Comparison of ENCODE assay signal across 30 mouse cellular contexts in genomic region chr4:105884791-105885190, GRCm38 (mm10).
DNase-seq lines count a peak whose midpoint lies in the region; ATAC-seq and TF ChIP-seq lines count a peak whose summit lies in the region.
"Had no signal": no experiment of that assay in that cellular context is flagged by ENCODE, and none has a peak within 500 bp of the region (broad histone marks: within the 10 kb centered on the region; RNA-seq: fewer than 3 reads in every experiment).

No protein-coding gene starts in this region.

- intact Hi-C loops in gastrocnemius, adult 2 months (cut with DNase I) = no loop called here

- H3K9ac ChIP-seq in limb, embryonic 14.5 days (ENCODE audit: low read depth, low read length, severe bottlenecking) = no peak overlapping the region
- H3K9ac ChIP-seq in midbrain, embryonic 14.5 days (replicated peaks; ENCODE audit: low read length) = no peak overlapping the region
- H3K9ac ChIP-seq in midbrain, embryonic 16.5 days (ENCODE audit: low read depth, low read length) = no peak overlapping the region
- H3K9ac ChIP-seq in embryonic facial prominence, embryonic 15.5 days = no peak overlapping the region
- H3K9ac ChIP-seq: forebrain, embryonic 12.5 days; forebrain, embryonic 15.5 days; heart, embryonic 15.5 days; hindbrain, embryonic 13.5 days; intestine, embryonic 15.5 days had no signal

- H3K4me3 ChIP-seq in gastrocnemius, adult 2 months = no peak overlapping the region
- no peak overlapping the region for H3K4me3 ChIP-seq in limb, embryonic 14.5 days (replicated peaks; ENCODE audit: low read length)
- H3K4me3 ChIP-seq in limb, embryonic 10.5 days = no peak overlapping the region
- no peak overlapping the region for H3K4me3 ChIP-seq in midbrain, embryonic 14.5 days (replicated peaks; ENCODE audit: low read depth, low read length)
- no peak overlapping the region for H3K4me3 ChIP-seq in midbrain, embryonic 16.5 days (ENCODE audit: low read depth, low read length)
- H3K4me3 ChIP-seq in embryonic facial prominence, embryonic 15.5 days (replicated peaks) = no peak overlapping the region
- H3K4me3 ChIP-seq: erythroblast, embryonic 14.5 days; forebrain, embryonic 12.5 days; forebrain, embryonic 15.5 days; heart, embryonic 15.5 days; hindbrain, embryonic 10.5 days; hindbrain, embryonic 13.5 days; intestine, embryonic 15.5 days had no signal

- DNase-seq in gastrocnemius, adult 18-20 months (ENCODE audit: low spot score) = peak; percentile 31
- no peak for DNase-seq in gastrocnemius, adult 2 months
- DNase-seq in limb, embryonic 14.5 days (ENCODE audit: low spot score) = peak; percentile 49
- no peak for DNase-seq in limb, embryonic 10.5 days (ENCODE audit: low spot score)
- peak; percentile 4 for DNase-seq in midbrain, embryonic 14.5 days
- DNase-seq in spleen, postnatal 36 days (ENCODE audit: low spot score in 2 of 2) = no peak
- DNase-seq: adrenal gland, adult 8-10 months; adrenal gland, postnatal 25 days; B cell, adult 2 months; cerebellum, adult 11-12 months; cerebellum, adult 8-10 months; cerebellum, postnatal 10 days; cerebellum, postnatal 36 days; embryo, embryonic 11 days; gastrocnemius, postnatal 36 days; heart, postnatal 10 days; heart, postnatal 36 days had no signal

- TF ChIP-seq POLR2A in limb, embryonic 14.5 days (IDR thresholded peaks at IDR 0.05; ENCODE audit: borderline replicate concordance, extremely low read depth, insufficient read depth, insufficient read length) = no peak

- H3K9me3 ChIP-seq in limb, embryonic 14.5 days (ENCODE audit: control insufficient read depth, low read length) = no peaks in the 10 kb centered on the region
- no peaks in the 10 kb centered on the region for H3K9me3 ChIP-seq in limb, embryonic 10.5 days (replicated peaks)
- H3K9me3 ChIP-seq in midbrain, embryonic 14.5 days (ENCODE audit: control insufficient read depth, low read length) = no peaks in the 10 kb centered on the region
- H3K9me3 ChIP-seq in midbrain, embryonic 16.5 days (replicated peaks; ENCODE audit: control insufficient read depth, low read length, poor library complexity, severe bottlenecking) = no peaks in the 10 kb centered on the region
- H3K9me3 ChIP-seq in embryonic facial prominence, embryonic 15.5 days (replicated peaks) = no peaks in the 10 kb centered on the region
- H3K9me3 ChIP-seq: forebrain, embryonic 12.5 days; forebrain, embryonic 15.5 days; heart, embryonic 15.5 days; hindbrain, embryonic 10.5 days; hindbrain, embryonic 13.5 days; intestine, embryonic 15.5 days had no signal

- H3K27me3 ChIP-seq in limb, embryonic 14.5 days (ENCODE audit: control insufficient read depth, insufficient read depth, low read length) = no peaks in the 10 kb centered on the region
- 0 out of 2 replicates have a peak, but pooled peaks cover 13% of the 10 kb centered on the region for H3K27me3 ChIP-seq in limb, embryonic 10.5 days (ENCODE audit: low read depth, poor library complexity, severe bottlenecking)
- no peaks in the 10 kb centered on the region for H3K27me3 ChIP-seq in midbrain, embryonic 14.5 days (ENCODE audit: control insufficient read depth, insufficient read depth, low read length)
- no peaks in the 10 kb centered on the region for H3K27me3 ChIP-seq in midbrain, embryonic 16.5 days (ENCODE audit: control insufficient read depth, insufficient read depth, low read depth, low read length)
- no peaks in the 10 kb centered on the region for H3K27me3 ChIP-seq in embryonic facial prominence, embryonic 15.5 days
- H3K27me3 ChIP-seq: forebrain, embryonic 12.5 days; forebrain, embryonic 15.5 days; heart, embryonic 15.5 days; hindbrain, embryonic 13.5 days; intestine, embryonic 15.5 days had no signal

- no peak for TF ChIP-seq CTCF in gastrocnemius, adult 2 months (IDR thresholded peaks at IDR 0.05)

- H3K27ac ChIP-seq in gastrocnemius, adult 2 months = no peak overlapping the region
- no peak overlapping the region for H3K27ac ChIP-seq in limb, embryonic 14.5 days (replicated peaks; ENCODE audit: low read depth, low read length)
- no peak overlapping the region for H3K27ac ChIP-seq in limb, embryonic 10.5 days
- no peak overlapping the region for H3K27ac ChIP-seq in midbrain, embryonic 14.5 days (replicated peaks; ENCODE audit: low read depth, low read length)
- H3K27ac ChIP-seq in midbrain, embryonic 16.5 days (ENCODE audit: low read length) = no peak overlapping the region
- H3K27ac ChIP-seq in embryonic facial prominence, embryonic 15.5 days (replicated peaks) = 0 out of 2 replicates have a peak overlapping the region, but pooled peaks have one; percentile 36
- H3K27ac ChIP-seq: forebrain, embryonic 12.5 days; forebrain, embryonic 15.5 days; heart, embryonic 15.5 days; hindbrain, embryonic 10.5 days; hindbrain, embryonic 13.5 days; intestine, embryonic 15.5 days had no signal

- H3K36me3 ChIP-seq in limb, embryonic 14.5 days (ENCODE audit: control insufficient read depth, insufficient read depth, low read length) = no peaks in the 10 kb centered on the region
- H3K36me3 ChIP-seq in limb, embryonic 10.5 days = no peaks in the 10 kb centered on the region
- no peaks in the 10 kb centered on the region for H3K36me3 ChIP-seq in midbrain, embryonic 14.5 days (ENCODE audit: control insufficient read depth, insufficient read depth, low read length)
- no peaks in the 10 kb centered on the region for H3K36me3 ChIP-seq in midbrain, embryonic 16.5 days (ENCODE audit: control insufficient read depth, insufficient read depth, low read length)
- no peaks in the 10 kb centered on the region for H3K36me3 ChIP-seq in embryonic facial prominence, embryonic 15.5 days
- H3K36me3 ChIP-seq: forebrain, embryonic 12.5 days; forebrain, embryonic 15.5 days; G1E; heart, embryonic 15.5 days; hindbrain, embryonic 10.5 days; hindbrain, embryonic 13.5 days; intestine, embryonic 15.5 days had no signal

- 56% methylated on average over 3 of the region's 3 CpGs for WGBS in limb, embryonic 14.5 days
- 68% methylated on average over 3 of the region's 3 CpGs for WGBS in limb, embryonic 10.5 days
- WGBS in midbrain, embryonic 14.5 days = 47% methylated on average over 3 of the region's 3 CpGs
- 48% methylated on average over 3 of the region's 3 CpGs for WGBS in midbrain, embryonic 16.5 days
- WGBS in embryonic facial prominence, embryonic 15.5 days = 33% methylated on average over 3 of the region's 3 CpGs

- ATAC-seq in limb, embryonic 14.5 days (ENCODE audit: low FRiP score, low read depth) = no peak
- ATAC-seq in midbrain, embryonic 14.5 days (ENCODE audit: low FRiP score, low TSS enrichment) = no peak
- no peak for ATAC-seq in midbrain, embryonic 16.5 days
- no peak for ATAC-seq in embryonic facial prominence, embryonic 15.5 days (ENCODE audit: insufficient number of reproducible peaks, low FRiP score, low TSS enrichment, low read depth)
- ATAC-seq: activated CD4-positive, CD25-positive, alpha-beta regulatory T cell, adult 4 months; forebrain, embryonic 15.5 days; hindbrain, embryonic 16.5 days; intestine, embryonic 15.5 days had no signal

- no peak overlapping the region for H3K4me2 ChIP-seq in limb, embryonic 14.5 days (replicated peaks; ENCODE audit: low read depth, low read length, severe bottlenecking)
- no peak overlapping the region for H3K4me2 ChIP-seq in midbrain, embryonic 14.5 days (ENCODE audit: low read length)
- no peak overlapping the region for H3K4me2 ChIP-seq in midbrain, embryonic 16.5 days (ENCODE audit: low read length)
- no peak overlapping the region for H3K4me2 ChIP-seq in embryonic facial prominence, embryonic 15.5 days (replicated peaks)
- H3K4me2 ChIP-seq: forebrain, embryonic 12.5 days; forebrain, embryonic 15.5 days; heart, embryonic 11.5 days; heart, embryonic 15.5 days; hindbrain, embryonic 13.5 days; intestine, embryonic 15.5 days had no signal

- no peaks in the 10 kb centered on the region for H3K4me1 ChIP-seq in limb, embryonic 14.5 days (ENCODE audit: control insufficient read depth, insufficient read depth, low read length)
- peaks cover 10% of the 10 kb centered on the region for H3K4me1 ChIP-seq in limb, embryonic 10.5 days
- H3K4me1 ChIP-seq in midbrain, embryonic 14.5 days (ENCODE audit: control insufficient read depth, insufficient read depth, low read length) = no peaks in the 10 kb centered on the region
- H3K4me1 ChIP-seq in midbrain, embryonic 16.5 days (ENCODE audit: control insufficient read depth, insufficient read depth, low read length) = no peaks in the 10 kb centered on the region
- H3K4me1 ChIP-seq in embryonic facial prominence, embryonic 15.5 days = no peaks in the 10 kb centered on the region
- H3K4me1 ChIP-seq: forebrain, embryonic 15.5 days; hindbrain, embryonic 10.5 days; hindbrain, embryonic 13.5 days; intestine, embryonic 15.5 days had no signal

Comparison
In these comparisons a context has a peak if more than half of its experiments do, and no peak if none do; other contexts are left out.
1. DNase-seq: peak in gastrocnemius, adult 18-20 months (single experiment), limb, embryonic 14.5 days (single experiment) and midbrain, embryonic 14.5 days (single experiment); none in gastrocnemius, adult 2 months (single experiment), limb, embryonic 10.5 days (single experiment) and spleen, postnatal 36 days (0 of 2).